Mouse (Mus musculus) macrophage (primary cell): ENCODE results near the gene Mepce. TPM values are rescaled to one million over a fixed set of nuclear protein-coding genes. Genes with fewer than 3 reads are reported as not detected.
"Not testable (repeated sequence)": the region's sequence is repeated elsewhere in the genome, so short reads cannot be mapped to it uniquely, and the experiment has no call there.

Experiments
- H3K27ac ChIP-seq: fragments of 350-480 bp; formaldehyde crosslinking; 2 replicates; pipeline ENCODE4 v1.9.0; 2021
- H3K36me3 ChIP-seq: fragments of 350-480 bp; formaldehyde crosslinking; 2 replicates; pipeline ENCODE4 v1.9.0; 2021; ENCODE audit errors: inconsistent target
- H3K4me3 ChIP-seq: fragments of 350-480 bp; formaldehyde crosslinking; 2 replicates; pipeline ENCODE4 v1.9.0; 2021; ENCODE audit errors: inconsistent target
- H3K79me2 ChIP-seq: fragments of 350-480 bp; formaldehyde crosslinking; 2 replicates; pipeline ENCODE4 v1.9.0; 2021; ENCODE audit errors: inconsistent target
- WGBS: methylation state at CpG from one replicate; pipeline ENCODE4 v1.1.7; 2026; ENCODE audit warnings: inconsistent platforms; ENCODE audit not compliant: missing documents; 5-methylcytosine and 5-hydroxymethylcytosine counted together
- polyA plus RNA-seq: library from polyadenylated mRNA; stranded (reverse); fragments of 250-400 nt; gene quantifications from 3 replicates; pipeline ENCODE4 v1.2.4, GENCODE M21; 2018; ENCODE audit warnings: inconsistent platforms

The Mepce gene
- polyA plus RNA-seq, 1 experiment from 2014 or later = 26.6 TPM

DNA sequence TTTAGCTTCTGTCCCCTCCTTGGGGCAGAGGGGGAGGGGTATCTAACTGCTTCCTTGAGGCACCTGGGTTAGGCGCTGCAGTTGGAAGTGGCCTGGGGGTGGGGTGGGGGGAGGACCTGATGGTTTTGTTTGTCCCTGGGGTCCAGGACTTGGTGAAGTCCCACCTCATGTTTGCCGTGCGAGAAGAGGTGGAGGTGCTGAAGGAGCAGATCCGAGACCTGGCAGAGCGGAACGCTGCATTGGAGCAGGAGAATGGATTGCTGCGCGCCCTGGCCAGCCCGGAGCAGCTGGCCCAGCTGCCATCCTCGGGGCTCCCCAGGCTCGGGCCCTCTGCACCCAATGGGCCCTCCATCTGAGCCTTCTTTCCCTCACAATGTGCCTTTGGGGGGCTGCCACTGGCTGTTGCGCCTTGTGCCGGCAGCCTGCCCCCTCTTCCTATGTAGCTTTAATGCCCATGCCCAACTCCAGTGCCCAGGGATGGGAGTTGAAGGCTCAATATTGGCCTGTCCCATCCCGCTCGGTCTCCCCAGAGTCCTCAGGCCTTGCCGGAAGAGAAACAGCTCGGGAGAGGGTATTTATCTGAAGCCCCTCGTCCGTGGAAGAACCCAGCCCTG, 28.4 kb downstream of the Mepce start:
- no peak overlapping the region for H3K4me3 ChIP-seq
- H3K36me3 ChIP-seq = peaks cover 23% of the 10 kb centered on the region
- H3K27ac ChIP-seq = no peak overlapping the region
- WGBS = 93% methylated on average over 19 of the region's 19 CpGs
- H3K79me2 ChIP-seq = peaks cover 38% of the 10 kb centered on the region

DNA sequence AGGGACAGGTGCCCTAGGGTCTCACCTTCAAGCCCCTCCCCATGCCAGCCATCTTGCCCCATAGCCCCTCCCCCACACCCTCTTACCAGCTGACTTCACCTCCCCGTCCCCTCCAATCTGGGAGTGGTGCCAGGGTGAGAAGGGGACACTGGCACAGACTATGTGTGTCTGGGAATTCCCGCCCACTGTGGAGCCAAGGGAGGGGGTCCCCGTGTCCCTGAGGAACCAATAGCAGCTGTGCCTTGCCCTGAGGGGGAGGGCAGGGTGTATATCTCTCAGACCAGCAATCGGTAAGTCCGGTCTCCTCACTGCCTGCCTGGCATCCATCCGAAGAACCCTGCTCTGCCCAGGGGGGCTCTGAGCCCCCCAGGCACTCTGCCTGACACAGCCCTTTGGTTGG, 29.6 kb downstream of the Mepce start:
- WGBS = 90% methylated on average over 5 of the region's 6 CpGs
- H3K4me3 ChIP-seq = no peak overlapping the region
- peaks cover 32% of the 10 kb centered on the region for H3K36me3 ChIP-seq
- H3K27ac ChIP-seq = no peak overlapping the region
- H3K79me2 ChIP-seq = peaks cover 49% of the 10 kb centered on the region

DNA sequence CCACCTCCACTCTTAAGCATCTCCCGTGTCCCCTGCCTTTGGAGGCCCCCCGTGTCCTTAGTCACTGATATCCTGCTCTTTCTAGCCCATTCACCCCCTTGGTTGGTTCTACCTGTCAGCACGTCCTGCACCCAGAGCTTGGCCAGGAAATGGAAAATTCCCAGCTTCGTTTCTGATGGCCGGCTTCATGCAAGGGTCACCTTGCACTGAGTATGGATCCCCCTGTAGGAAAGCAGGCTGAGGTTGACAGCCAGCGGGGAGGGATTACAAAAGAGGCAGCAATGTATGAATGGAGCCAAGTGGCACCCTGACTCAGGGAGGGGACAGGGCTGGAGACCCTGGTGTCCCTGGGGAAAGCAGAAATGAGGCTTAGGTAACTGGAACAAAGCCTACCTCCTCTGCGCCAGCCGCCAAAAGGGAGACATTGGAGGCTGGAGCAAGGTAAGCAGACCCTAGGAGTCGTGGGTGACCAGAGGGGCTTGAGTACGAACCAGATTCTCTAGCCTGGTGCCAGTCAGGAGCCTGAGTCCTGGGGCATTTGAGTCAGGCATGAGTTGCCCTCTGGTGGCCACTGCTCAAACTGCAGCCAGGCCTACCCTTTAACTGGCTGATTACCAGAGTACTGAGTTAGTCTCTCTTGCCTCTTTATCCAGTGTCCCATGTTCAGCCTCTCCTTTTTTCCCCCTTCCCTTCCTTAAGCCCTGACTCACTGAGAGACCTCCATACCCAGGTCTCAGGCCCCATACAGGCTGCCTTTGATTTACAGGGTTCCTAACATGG, 30.4 kb downstream of the Mepce start:
- Histone ChIP-seq H3K27ac (no peak overlapping the region), H3K4me3 (no peak overlapping the region), H3K36me3 (peaks cover 40% of the 10 kb centered on the region), H3K79me2 (peaks cover 58% of the 10 kb centered on the region)
- 57% methylated on average over 10 of the region's 10 CpGs for WGBS

- Histone ChIP-seq H3K4me3 (no peak overlapping the region), H3K79me2 (peaks cover 67% of the 10 kb centered on the region), H3K36me3 (peaks cover 50% of the 10 kb centered on the region), H3K27ac (no peak overlapping the region)
- WGBS = 81% methylated on average over 3 of the region's 3 CpGs
These were observed 31.3 kb downstream of the Mepce start for GRCm38 (mm10) chr5:137756106-137756505.

- peaks cover 57% of the 10 kb centered on the region for H3K36me3 ChIP-seq
- peaks cover 74% of the 10 kb centered on the region for H3K79me2 ChIP-seq
- no peak overlapping the region for H3K27ac ChIP-seq
- 95% methylated on average over 5 of the region's 5 CpGs for WGBS
- H3K4me3 ChIP-seq = no peak overlapping the region
These were observed 32.0 kb downstream of the Mepce start for GRCm38 (mm10) chr5:137755425-137755824.

DNA sequence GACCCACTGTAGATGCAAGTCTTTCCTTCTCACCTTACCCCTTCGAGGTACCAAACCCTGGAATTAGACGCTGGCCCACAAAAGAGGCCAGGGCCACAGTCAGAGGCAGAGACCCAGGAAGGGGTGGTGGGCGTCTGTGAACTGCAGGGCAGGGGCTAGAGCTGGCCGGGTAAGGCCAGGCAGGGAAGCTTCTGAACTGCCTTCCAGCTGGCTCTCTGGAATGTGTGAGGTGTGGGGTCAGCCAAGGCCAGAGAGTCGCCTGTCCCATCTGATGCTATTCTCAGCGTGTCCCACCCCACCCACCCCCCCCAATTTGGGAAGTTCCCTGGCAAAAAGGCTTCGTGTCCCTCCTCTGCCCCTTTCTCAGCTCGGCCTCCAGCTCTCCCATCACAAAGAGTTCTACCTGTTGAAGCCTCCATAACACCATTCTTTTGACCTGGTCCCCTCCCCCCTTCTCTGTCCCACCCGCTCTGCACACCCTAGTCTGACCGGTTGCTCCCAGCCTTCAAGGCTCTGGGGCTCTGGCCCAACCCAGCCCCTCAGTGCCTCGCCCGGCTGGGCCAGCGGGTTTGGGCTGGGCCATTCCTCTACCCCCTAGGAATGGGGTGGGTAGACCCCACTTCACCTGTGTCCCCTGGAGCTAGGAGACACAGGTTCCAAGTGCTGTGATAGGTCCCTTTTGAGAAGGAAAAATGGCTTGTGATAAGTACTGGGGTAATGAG, 34.2 kb downstream of the Mepce start:
- Histone ChIP-seq H3K27ac (no peak overlapping the region), H3K79me2 (peaks cover 94% of the 10 kb centered on the region), H3K4me3 (no peak overlapping the region), H3K36me3 (peaks cover 51% of the 10 kb centered on the region)
- whole genome bisulfite sequencing = 87% methylated on average over 10 of the region's 13 CpGs

DNA sequence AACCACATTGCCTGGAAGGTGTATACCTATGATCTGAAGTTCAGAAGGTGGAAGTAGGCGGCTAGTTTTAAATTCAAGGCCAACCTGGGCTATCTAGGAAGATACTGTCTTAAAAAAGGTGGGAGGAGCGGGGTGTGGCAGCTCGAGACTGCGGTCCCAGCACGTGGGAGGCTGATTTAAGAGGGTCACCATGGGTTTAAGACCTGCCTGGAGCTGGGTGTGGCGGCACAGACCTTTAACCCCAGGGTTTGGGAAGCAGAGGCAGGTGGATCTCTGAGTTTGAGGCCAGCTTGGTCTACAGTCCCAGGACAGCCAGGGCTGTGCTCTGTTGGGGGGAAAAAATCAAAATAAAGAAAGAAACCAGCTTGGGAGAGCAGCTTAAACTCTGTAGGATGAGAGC, 35.5 kb downstream of the Mepce start:
- no peak overlapping the region for H3K27ac ChIP-seq
- WGBS = 98% methylated on average over 6 of the region's 6 CpGs
- H3K36me3 ChIP-seq = peaks cover 41% of the 10 kb centered on the region

DNA sequence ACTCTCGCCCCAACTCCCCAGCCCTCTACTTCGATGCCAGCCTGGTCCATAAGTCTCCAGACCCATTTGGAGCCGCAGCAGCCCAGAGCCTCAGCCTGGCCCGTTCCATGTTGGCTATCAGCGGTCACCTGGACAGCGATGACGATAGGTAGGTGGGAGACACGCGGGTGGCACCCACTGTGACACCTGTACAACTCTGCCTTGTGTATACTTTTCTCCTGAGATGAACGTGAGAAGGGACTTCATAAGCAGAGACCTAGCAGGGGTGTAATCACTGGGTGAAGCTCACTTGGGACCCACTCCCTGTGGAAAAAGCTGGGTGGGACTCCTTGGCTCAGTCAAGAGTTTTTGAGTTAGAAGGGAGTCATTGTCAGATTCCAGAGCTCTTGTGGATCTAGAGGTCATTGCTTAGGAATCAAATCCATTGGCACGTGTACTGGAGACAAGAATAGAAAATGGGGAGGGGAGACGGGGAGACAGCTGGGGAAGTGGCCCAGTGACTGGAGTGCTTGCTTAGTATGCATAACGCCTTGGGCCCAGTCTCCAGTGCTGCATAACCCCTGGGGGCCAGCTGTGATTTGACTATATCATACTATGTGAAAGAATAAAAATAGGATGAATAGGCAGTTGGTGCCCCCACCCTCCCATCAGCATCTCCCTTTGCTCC, 36.1 kb downstream of the Mepce start:
- 94% methylated on average over 12 of the region's 13 CpGs for WGBS
- Histone ChIP-seq H3K79me2 (peaks cover 94% of the 10 kb centered on the region), H3K36me3 (peaks cover 41% of the 10 kb centered on the region)

More for the DNA sequence above, 35.5 kb downstream of the Mepce start:
- H3K4me3 ChIP-seq = no peak overlapping the region
- peaks cover 94% of the 10 kb centered on the region for H3K79me2 ChIP-seq

GRCm38 (mm10) chr5:137750212-137750611, 37.2 kb downstream of the Mepce start:
- H3K27ac ChIP-seq, H3K4me3 ChIP-seq: not testable (repeated sequence)
- peaks cover 86% of the 10 kb centered on the region for H3K79me2 ChIP-seq
- peaks cover 38% of the 10 kb centered on the region for H3K36me3 ChIP-seq
- 88% methylated on average over 1 of the region's 8 CpGs for WGBS

More for the DNA sequence above, 36.1 kb downstream of the Mepce start:
- Histone ChIP-seq H3K4me3 (no peak overlapping the region), H3K27ac (no peak overlapping the region)

GRCm38 (mm10) chr5:137749196-137749836, 38.1 kb downstream of the Mepce start:
- peak overlapping the region; percentile 83 for H3K4me3 ChIP-seq
- H3K36me3 ChIP-seq = peaks cover 37% of the 10 kb centered on the region
- H3K27ac ChIP-seq = peak overlapping the region; percentile 93
- 8% methylated on average over 6 of the region's 6 CpGs for WGBS
- H3K79me2 ChIP-seq = peaks cover 83% of the 10 kb centered on the region

- H3K27ac ChIP-seq = peak overlapping the region; percentile 93
- H3K4me3 ChIP-seq = peak overlapping the region; percentile 83
- 0% methylated on average over 4 of the region's 5 CpGs for WGBS
- H3K79me2 ChIP-seq = peaks cover 72% of the 10 kb centered on the region
- H3K36me3 ChIP-seq = peaks cover 28% of the 10 kb centered on the region
These were observed 39.2 kb downstream of the Mepce start for GRCm38 (mm10) chr5:137748130-137748770.

GRCm38 (mm10) chr5:137747326-137747961, 40.0 kb downstream of the Mepce start:
- Histone ChIP-seq H3K27ac (peak overlapping the region; percentile 93), H3K4me3 (peak overlapping the region; percentile 83), H3K36me3 (peaks cover 21% of the 10 kb centered on the region), H3K79me2 (peaks cover 64% of the 10 kb centered on the region)
- 1% methylated on average over 23 of the region's 26 CpGs for WGBS

DNA sequence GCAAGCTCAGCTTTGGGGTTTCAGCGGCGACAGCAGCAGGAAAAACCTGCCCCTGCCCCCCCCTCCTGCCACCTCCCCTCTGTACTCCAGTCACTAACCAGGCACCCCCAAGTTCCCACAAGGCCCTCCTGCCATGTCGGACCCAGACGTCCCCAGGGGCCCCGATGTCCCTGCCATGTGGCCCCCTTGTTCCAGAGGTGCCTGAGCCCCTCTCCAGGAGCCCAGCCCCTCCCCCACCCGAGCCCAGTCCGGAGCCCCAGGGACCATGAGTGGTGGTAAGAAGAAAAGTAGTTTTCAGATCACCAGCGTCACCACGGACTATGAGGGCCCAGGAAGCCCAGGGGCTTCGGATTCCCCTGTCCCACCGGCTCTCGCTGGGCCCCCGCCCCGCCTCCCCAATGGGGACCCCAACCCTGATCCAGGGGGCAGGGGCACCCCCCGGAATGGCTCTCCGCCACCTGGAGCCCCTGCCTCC, 40.6 kb downstream of the Mepce start:
- H3K79me2 ChIP-seq = peaks cover 58% of the 10 kb centered on the region
- peaks cover 15% of the 10 kb centered on the region for H3K36me3 ChIP-seq
- 0% methylated on average over 15 of the region's 16 CpGs for WGBS
- peak overlapping the region; percentile 93 for H3K27ac ChIP-seq
- peak overlapping the region; percentile 83 for H3K4me3 ChIP-seq
